Mouse (Mus musculus): ENCODE measurements around the gene Mindy4.
A peak's percentile ranks its signal among the peaks of the same experiment; 100 is the strongest.

Gene Mindy4

DNA sequence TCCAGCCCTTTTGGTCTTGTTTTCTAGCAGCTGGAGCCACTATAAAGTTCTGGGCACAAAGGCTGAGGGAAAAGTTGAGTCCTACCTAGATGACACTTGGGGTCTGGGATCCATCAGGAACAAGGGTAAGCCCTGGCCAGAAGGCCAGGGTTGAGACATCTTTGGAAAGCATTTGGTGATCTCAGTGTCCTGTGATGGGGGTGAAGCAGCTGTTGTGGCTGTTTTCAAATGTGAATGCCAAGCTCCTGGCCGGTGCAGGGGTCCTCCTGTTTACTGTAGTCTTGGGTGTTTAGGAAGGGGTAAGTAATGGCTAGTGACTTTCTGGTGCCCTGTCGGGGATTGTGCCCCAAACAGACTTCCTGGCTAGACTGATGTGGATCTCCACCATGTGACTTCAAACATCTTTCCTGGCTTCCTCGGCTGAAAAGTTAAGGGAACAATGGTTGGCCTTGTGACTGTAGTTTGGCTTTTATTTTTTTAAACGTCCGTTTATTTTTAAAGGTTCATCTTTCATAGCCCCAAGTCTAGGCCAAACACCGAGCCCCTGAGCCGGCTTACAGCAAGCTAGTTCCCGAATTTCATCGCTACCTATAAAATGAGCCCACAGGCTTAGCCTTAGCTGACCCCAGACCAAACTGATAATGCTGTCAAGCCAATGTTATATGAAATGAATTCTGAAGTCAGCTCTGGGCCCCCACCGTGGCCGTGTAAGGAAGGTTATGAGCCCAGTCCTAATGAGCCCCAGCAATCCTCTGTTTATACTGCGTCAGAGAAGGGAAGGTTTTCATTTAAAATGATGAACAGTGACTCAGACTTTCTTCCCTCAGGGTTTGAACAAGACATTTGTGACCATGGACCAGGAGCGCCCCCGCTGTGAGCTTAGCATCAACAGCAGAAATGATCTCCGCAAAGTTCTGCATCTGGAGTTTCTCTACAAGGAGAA, 7.5 kb downstream of the Mindy4 start:
- DNase-seq, result no peak

GRCm38 (mm10) chr6:55214541-55214940, 11.4 kb downstream of the Mindy4 start:
- DNase-seq, result no peak

DNA sequence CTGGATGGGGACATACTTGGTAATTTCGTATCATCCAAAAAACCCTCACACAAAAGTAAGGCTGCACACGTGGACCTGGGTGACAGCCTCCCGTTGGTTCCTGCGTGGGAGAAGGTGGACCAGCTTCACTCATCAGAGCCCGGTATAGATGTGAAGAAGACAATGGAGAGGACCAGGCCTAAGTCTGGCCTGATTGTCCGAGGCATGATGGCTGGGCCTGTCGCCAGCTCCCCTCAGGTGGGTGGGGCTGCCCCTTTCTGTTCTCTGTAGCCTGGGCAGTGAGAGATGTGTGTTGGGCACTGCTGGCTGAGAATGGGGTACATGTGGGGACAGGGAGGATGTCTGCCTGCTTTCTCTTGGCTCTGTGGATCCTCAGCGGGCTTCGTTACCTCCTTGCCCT, 15.0 kb downstream of the Mindy4 start:
- no peak for DNase-seq

DNA sequence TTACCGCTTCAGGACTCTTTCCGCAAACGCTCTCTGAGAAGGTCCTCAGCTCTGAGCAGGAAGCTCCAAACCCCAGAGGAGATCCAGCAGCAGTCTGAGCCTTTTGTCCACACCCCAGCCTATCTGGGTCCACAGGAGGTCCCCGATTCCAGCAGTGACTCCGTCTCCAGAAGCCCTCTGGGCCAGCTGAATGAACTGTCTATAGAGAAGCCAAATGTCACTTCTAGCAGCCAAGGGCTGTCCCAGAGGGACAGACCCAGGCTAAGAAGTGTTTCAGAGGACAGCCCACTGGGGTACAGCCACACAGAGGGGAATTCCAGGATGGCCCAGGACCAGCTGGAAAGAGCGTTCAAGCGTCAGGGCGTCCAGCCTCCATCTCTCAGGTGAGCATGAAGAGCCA, 20.8 kb downstream of the Mindy4 start:
- DNase-seq, result no peak

- no peak for DNase-seq
These were observed 26.9 kb downstream of the Mindy4 start for GRCm38 (mm10) chr6:55230048-55230447.

DNA sequence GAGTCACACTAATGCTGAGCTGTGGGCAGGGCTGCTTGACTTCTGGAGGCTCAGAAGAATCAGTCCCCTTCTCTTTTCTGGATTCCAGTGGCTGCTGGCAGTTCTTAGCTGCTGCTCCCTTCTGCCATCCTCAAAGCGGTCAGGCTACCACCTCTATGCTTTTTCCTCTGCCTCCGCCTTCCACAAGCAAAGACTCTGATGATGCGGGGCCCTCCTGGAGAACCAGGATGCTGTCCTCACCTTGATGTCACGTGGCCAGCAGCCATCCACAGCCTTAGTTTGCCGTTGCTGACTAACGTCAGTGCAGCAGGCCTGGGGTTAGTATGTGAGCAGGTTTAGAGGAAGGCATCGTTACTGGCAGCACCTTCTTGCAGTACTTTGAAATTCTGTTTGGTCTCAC, 28.9 kb downstream of the Mindy4 start:
- DNase-seq, result no peak

GRCm38 (mm10) chr6:55232524-55233264, 29.5 kb downstream of the Mindy4 start:
- DNase-seq, result peak in 1 of 2 experiments; percentile 39

DNA sequence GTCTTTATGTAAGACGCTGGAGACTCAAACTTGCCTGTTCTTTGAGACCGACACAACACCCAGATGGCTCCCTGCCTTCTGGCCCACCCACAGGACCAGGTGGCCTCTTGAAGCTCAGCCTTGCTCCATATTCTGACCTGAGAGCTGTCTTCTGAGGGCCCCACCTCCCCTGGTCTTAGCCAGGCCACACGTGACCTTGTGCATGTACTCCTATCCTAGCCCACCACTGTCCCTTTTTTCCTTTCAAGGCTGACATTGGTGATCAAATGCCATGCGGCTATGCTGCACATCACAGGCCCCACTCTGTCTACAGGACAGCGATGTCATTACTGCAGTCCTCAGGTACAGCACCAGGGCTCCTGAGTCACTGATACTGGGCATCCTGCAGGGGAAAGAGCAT, 30.1 kb downstream of the Mindy4 start:
- DNase-seq, result no peak

DNA sequence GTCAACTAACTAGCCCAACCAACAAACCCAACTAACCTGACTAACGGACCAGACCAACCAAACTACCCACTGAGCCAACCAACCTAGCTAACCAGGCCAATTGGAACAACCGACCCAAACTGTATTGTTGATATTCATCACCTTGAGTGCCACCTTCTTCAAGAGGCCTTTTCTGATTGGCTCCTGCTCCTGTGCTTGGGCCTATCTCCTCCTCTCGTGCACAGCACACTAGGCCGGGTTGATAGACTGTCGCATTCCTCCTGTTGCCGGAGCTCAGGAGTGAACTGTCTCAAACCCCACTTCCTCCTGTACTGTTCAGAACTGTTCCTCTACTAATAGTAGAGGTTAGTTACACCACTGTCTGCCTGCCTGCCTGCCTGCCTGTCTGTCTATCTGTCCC, 31.5 kb downstream of the Mindy4 start:
- no peak for DNase-seq

DNA sequence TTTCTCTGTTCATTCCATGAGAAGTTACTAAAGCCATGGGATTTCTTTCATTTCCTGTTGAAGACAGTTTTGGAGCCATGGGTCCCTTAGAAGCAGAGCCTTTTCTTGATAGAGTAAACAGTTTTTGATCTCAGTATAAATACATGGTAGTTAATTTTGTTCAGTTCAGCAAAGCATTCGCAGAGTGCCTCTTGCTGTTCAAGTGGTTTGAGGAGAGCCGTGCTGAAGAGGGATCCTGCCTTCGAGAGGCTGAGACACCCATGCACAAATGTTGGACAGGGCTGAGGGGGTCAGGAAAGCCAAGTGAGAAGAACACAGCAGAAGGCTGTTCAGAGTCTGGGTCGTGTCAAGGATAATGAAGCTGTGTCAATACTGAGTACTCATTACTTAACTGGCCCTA, 32.5 kb downstream of the Mindy4 start:
- DNase-seq, result no peak

- no peak for DNase-seq
These were observed 36.7 kb downstream of the Mindy4 start for GRCm38 (mm10) chr6:55239931-55240330.

GRCm38 (mm10) chr6:55240591-55241260, 37.5 kb downstream of the Mindy4 start:
- DNase-seq, result no peak

DNA sequence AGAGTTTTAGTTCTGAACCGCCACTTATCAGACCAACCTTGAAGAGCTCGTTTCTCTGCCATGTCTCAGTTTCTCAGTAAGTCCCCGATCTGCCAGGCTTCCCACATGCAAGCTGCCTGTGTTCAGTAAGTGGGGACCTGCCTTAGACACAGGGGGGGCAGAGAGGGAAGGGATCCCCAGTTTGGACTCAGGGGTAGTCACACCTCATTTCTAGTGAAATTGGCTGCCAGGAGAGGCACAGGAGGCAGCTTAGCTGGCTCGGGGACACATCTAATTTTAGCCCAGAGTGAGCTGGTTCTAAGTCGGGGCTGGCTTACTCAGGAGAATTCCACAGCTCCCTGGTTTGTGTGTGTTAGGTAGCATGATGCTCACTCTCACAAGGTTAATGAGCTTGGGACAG, 38.3 kb downstream of the Mindy4 start:
- peak in 1 of 2 experiments; percentile 12 for DNase-seq

DNA sequence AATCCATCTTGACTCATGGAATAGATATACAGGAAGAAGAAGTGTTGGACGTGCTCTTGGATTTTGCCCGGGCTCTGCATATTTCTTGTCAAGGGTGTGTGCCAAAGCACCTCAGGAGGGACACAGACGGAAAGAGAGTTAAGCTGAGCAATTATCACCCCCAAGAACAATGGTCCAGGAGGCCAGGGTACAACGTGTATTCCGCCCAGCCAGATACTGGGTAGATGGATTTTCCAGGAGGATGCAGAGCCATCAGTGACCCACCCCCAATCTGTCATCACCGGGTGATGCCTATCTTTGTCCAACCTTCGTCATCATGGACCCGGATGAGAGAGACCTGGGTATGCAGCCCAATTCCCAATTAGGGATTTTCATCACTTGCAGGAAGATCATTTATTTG, 42.5 kb downstream of the Mindy4 start:
- DNase-seq, result no peak

DNA sequence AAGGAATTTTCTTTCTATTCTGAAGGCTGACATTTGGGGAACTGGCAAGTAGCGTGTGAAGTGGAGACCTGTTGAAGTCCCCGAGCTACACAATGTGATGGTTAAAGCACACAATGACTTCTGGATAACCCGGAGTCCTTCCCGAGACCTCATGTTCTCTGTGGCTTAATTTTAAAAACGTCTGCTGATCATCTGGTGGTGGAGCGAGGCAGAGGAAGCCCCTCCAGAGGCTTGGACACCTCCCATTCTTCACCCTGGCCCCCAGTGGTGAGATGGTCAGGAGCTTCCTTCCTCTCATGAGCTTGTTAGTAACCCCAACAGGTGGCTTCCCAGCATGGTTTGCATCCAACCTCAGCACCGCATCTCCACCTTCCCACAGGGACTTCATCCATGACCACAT, 43.3 kb downstream of the Mindy4 start:
- DNase-seq, result no peak

DNA sequence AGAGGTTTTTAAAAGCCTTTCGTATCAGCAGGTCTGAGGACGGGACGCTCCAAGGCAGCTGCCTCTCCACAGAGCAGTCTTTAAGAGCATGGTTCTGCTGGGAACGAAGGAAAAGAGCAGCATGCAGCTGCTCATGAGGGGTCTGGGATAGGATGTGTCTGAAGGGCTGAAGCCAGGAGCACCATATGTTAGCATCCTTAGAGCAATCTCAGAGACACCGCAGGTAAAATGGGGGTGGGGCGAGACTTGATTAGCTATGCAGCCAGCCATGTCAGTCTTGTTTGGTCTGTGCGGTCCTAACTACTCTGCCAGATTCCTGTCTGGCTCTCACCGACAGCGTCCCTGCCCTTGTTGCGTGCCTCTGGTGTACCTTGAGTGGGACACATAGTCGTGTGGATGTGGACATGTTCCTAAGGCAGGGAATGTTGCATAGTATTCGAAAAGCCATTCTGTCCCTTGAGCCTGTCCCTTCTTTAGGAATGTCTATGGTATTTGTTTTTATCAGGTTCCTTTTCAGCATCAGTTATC, 43.8 kb downstream of the Mindy4 start:
- DNase-seq, result no peak

DNA sequence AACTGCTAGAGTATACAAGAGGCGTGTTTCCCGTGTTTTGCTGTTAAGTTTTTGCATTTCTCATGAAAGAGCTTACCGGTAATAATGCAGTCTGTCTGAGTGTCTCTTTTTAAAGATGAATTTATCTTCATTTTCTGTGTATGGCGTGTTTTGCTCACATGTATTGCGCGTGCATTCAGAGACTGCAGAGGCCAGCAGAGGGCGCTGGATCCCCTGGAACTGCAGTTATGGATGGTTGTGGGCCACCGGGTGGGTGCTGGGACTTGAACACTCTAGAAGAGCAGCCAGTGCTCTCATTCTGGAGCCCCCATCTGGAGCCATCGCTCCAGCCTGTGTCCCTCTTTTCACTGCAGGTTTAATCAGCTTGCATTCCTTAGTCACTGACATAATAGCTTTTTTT, 46.1 kb downstream of the Mindy4 start:
- no peak for DNase-seq

GRCm38 (mm10) chr6:55250809-55251208, 47.6 kb downstream of the Mindy4 start:
- no peak for DNase-seq

DNA sequence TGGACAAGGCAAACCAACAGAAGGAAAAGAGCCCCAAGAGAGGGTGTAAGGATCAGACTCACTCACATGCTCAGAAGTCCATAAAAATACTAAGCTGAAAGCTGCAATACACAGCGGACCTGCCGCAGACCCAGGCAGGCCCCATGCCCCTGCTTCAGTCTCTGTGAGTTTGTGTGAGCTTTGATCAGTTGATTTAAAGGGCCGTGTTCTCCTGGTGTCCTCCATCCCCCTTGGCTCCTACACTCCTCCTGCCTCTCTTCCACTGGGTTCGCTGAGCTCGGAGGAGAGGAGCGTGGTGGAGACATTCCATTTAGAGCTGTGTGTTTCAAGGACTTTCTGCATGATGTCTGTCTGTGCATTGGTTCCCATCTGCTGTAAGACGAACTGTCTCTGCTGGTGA, 48.4 kb downstream of the Mindy4 start:
- no peak for DNase-seq

DNA sequence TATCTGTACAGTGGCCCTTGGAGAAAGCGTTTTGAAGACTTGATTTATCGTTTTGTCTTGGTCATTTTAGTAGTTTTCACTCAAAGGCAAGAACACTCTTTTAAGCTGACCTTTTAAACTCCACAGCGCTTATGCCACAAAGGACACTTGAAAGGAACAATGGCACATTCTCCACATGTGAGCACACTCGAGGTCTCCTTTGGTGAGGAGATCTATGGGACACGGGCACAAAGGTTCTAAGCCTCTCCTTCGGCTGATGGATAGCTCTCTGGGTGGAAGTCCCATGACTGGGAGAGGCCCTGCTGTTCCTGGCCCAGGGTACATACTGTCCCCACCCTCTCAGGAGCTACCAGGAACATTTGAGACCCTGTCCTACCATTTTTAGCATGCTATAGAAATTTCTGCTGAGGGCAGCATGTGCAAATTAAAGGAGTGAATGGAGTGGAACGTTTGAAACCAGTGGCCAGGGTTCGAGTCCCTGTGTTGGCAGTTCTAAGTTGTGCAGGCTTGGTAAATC, 49.6 kb downstream of the Mindy4 start:
- no peak for DNase-seq

- no peak for DNase-seq
These were observed 53.5 kb downstream of the Mindy4 start for GRCm38 (mm10) chr6:55256500-55257191.

DNA sequence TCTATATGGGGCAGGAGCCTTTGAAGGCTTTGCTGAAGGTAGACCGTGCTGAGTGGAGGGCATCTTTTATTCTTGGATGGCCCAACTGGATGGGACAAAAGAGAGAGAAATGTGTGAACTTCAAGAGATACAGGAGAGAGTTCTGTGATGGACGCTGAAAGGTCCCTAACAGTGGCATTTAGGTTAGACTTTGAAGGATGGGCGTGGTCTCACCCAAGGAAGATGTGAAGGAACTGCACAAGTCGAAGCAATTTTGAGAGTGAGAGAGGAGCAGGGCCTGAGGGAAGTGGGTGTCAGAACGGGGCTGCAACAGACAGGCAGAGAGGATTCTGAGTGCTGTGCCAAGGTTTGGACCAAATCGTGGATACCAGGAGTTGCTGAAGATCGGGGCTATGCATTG, 54.1 kb downstream of the Mindy4 start:
- DNase-seq, result no peak
